Mouse (Mus musculus) left cerebral cortex, adult 8-10 months (tissue): Measurements from ENCODE around the gene Gm11562. TPM values are rescaled to one million over a fixed set of nuclear protein-coding genes. Genes with fewer than 3 reads are reported as not detected.

ENCODE experiments used
- DNase-seq, 2 experiments: peaks; one replicate each; pipeline ENCODE4 v3.0.0; 2022; ENCODE audit warnings: low spot score in 2 of 2
- total RNA-seq, 4 experiments: library from RNA; stranded (reverse); gene quantifications; 2 replicates each; pipeline ENCODE4 v1.2.4; 2022

The Gm11562 gene
- total RNA-seq, 4 experiments from 2014 or later: not detected

DNA sequence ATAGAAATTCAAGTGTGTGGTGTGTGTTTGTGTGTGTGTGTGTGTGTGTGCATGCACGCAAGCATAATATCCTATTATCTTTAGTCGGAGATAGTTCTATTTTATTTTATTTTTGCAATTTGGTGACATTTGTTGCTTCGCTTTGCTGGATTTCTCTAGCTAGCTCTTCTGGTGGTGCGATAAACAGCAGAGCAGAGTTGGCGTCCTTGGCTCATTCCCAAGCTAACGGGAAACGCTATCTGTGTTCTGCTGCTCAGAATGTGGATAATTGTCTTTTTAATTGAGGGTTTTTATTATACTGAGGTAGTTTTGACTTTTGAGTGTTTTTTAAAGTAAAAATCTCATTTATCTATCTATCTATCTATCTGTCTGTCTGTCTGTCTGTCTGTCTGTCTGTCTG is 35.1 kb downstream of the Gm11562 start:
- no peak for DNase-seq

GRCm38 (mm10) chr11:99583245-99583704 is 37.0 kb downstream of the Gm11562 start, which contains the start of gene Krtap1-4:
Gene Krtap1-4 (minus strand): TSS chr11:99583654.
- no peak for DNase-seq

DNA sequence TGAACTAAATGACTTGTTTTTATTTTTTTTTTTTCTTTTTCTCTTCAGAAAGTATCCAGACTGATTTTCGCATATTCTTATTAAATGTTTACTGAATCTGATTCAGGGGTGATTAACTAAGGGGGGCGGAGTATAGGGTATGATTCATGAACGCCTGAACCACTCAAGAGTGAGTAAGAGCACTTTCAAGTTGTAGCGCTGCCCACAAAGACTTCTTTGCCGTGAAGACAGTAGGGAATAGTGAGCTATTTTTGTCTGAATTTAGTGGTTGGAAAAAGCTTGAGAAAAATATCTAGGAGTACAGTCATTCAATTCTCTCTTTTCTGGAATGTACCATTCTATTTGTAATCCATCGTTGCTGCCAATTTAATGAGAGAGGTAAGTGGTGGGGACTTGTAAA is 38.7 kb downstream of the Gm11562 start:
- peak in 1 of 2 experiments; percentile 15 for DNase-seq

DNA sequence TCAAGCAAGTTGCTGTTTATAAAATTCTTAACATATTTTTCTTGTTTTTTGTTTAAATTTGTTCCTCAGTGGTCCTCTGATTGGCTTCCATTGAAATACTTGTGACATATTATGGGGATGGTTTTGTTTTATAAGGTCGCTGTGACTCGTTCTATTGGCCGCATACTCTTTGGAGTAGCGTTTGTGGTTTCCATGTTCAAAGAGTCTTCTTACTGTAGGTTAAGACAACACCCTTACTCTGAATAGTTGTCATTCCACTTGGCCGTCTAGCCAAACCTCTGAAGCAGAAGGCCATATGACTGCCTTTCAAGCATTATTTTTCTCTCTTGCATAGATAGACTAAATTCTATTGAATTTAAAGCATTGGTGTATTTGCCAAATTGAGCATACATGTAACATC is 39.2 kb downstream of the Gm11562 start:
- no peak for DNase-seq

DNA sequence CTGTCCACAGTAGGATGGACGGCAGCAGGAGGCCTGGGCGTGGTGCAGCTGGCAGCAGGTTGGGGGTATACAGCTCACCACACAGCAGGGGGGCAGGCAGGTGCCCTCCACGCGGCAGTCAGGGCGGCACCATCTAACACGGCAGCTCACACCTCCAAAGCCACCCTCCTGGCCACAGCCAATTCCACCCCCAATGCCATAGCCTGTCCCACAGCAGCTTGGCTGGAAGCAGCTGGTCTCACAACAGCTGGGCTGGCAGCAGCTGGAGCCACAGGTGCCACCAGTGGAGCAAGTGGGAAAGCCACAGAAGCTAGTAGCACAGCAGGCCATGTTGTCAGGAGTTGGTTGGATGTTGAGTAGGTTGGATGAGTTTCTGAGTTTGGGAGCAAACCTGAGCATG is 39.6 kb downstream of the Gm11562 start, which contains the start of gene Krtap1-5:
TSS of gene Krtap1-5 (minus strand) at position 381 of the 400 bp plus-strand sequence.
- DNase-seq: no peak

DNA sequence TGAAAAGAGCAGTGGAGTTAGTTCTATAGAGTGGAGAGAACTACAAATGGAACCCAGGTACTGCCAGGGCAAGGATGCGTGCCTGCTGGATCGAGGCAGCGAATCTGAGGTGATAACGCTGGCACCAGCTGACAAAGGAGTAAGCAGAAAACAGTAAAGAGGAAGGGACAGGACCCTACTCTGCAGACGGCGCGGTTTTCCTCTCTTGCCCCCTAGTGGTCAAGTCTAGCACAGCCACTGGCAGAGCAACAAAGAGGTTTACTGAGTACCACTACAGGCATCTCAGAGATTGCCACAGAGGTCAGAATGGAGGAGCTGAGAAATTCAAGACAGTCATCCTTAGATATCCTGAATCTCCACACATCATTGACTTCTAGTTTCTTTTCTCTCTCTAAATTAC is 46.1 kb downstream of the Gm11562 start:
- DNase-seq: peak in 1 of 2 experiments; percentile 37

DNA sequence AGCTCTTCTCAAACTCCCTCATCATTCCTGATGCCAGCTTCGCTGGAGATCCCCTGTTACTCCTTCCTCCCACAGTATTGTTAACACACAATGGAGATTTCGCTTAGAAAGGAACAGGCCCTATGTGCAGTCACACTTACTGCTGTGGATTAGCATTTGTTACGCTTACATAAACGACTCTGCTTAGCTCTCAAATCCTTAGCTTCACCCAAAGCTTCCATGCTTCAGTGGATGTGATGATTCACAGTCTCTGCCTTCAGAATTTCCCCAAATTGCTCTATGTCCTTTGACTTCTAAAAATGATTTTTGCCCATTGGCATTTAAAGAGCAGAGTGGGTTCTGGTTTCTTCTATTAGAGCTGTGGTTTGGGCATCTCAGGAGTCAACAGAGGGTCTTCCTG is 47.1 kb downstream of the Gm11562 start:
- DNase-seq: no peak

Other genes with a start within 250 kb of the Gm11562 start
- gene Krt28, start 245.5 kb downstream of the Gm11562 start, total RNA-seq: under 1 TPM in 1 of 4 experiments, not detected in 3; 0.21 TPM
- gene Krt10, start 231.1 kb downstream of the Gm11562 start, total RNA-seq: 10 to 100 TPM; 11.4 to 13.8 (median 12.0) TPM
- 10 to 100 TPM in 1 of 4 experiments, 1 to 10 TPM in 3; 8.6 to 10.0 (median 9.5) TPM for gene Krt12, start 198.2 kb downstream of the Gm11562 start, total RNA-seq
- not detected for gene Krt20, start 182.3 kb downstream of the Gm11562 start, total RNA-seq
- gene Krt23, start 127.3 kb downstream of the Gm11562 start, total RNA-seq: not detected
- gene Krt39, start 99.1 kb downstream of the Gm11562 start, total RNA-seq: not detected
- not detected for gene Krt40, start 77.3 kb downstream of the Gm11562 start, total RNA-seq
- gene Krtap3-3, start 69.6 kb downstream of the Gm11562 start, total RNA-seq: not detected
- gene Krtap3-2, start 63.6 kb downstream of the Gm11562 start, total RNA-seq: not detected
- not detected for gene Gm11939, start 61.0 kb downstream of the Gm11562 start, total RNA-seq
- gene Krtap3-1, start 53.8 kb downstream of the Gm11562 start, total RNA-seq: not detected
- not detected for gene Krtap1-5, start 39.4 kb downstream of the Gm11562 start, total RNA-seq
- not detected for gene Krtap1-4, start 36.8 kb downstream of the Gm11562 start, total RNA-seq
- gene Krtap1-3, start 29.1 kb downstream of the Gm11562 start, total RNA-seq: not detected
- gene Krtap9-3, start 22.3 kb downstream of the Gm11562 start, total RNA-seq: not detected
- gene Gm11938, start 17.1 kb downstream of the Gm11562 start, total RNA-seq: not detected
- not detected for gene Gm11937, start 10.2 kb downstream of the Gm11562 start, total RNA-seq
- gene Krtap2-4, start 5.6 kb downstream of the Gm11562 start, total RNA-seq: not detected
- gene Krtap4-1, start 7.8 kb upstream of the Gm11562 start, total RNA-seq: not detected
- not detected for gene Krtap4-2, start 14.6 kb upstream of the Gm11562 start, total RNA-seq
- gene Krtap4-7, start 23.7 kb upstream of the Gm11562 start, total RNA-seq: not detected
- not detected for gene Gm11555, start 29.8 kb upstream of the Gm11562 start, total RNA-seq
- not detected for gene Gm11563, start 38.5 kb upstream of the Gm11562 start, total RNA-seq
- gene Krtap4-6, start 45.5 kb upstream of the Gm11562 start, total RNA-seq: not detected
- not detected for gene Gm14190, start 70.3 kb upstream of the Gm11562 start, total RNA-seq
- not detected for gene Gm14180, start 113.9 kb upstream of the Gm11562 start, total RNA-seq
- gene Gm11595, start 152.5 kb upstream of the Gm11562 start, total RNA-seq: not detected
- not detected for gene Krtap4-8, start 160.3 kb upstream of the Gm11562 start, total RNA-seq
- not detected for gene Krtap4-9, start 164.8 kb upstream of the Gm11562 start, total RNA-seq
- not detected for gene Gm11596, start 173.0 kb upstream of the Gm11562 start, total RNA-seq
- not detected for gene Gm11569, start 178.5 kb upstream of the Gm11562 start, total RNA-seq
- not detected for gene Gm11554, start 184.0 kb upstream of the Gm11562 start, total RNA-seq
- gene Krtap4-13, start 189.5 kb upstream of the Gm11562 start, total RNA-seq: not detected
- not detected for gene Gm11564, start 195.2 kb upstream of the Gm11562 start, total RNA-seq
- gene 2300003K06Rik, start 217.6 kb upstream of the Gm11562 start, total RNA-seq: not detected
- not detected for gene Krtap4-16, start 231.2 kb upstream of the Gm11562 start, total RNA-seq
- not detected for gene Gm11568, start 237.5 kb upstream of the Gm11562 start, total RNA-seq
- not detected for gene Gm11559, start 244.0 kb upstream of the Gm11562 start, total RNA-seq